Mouse (Mus musculus) neural tube, embryonic 10.5 days (tissue): ENCODE measurements around the gene Apom.

ENCODE experiments used
- DNase-seq: peaks from one replicate; pipeline ENCODE4 v3.0.0-alpha.2; 2017; ENCODE audit warnings: low spot score; ENCODE audit errors: extremely low spot score

The Apom gene

DNA sequence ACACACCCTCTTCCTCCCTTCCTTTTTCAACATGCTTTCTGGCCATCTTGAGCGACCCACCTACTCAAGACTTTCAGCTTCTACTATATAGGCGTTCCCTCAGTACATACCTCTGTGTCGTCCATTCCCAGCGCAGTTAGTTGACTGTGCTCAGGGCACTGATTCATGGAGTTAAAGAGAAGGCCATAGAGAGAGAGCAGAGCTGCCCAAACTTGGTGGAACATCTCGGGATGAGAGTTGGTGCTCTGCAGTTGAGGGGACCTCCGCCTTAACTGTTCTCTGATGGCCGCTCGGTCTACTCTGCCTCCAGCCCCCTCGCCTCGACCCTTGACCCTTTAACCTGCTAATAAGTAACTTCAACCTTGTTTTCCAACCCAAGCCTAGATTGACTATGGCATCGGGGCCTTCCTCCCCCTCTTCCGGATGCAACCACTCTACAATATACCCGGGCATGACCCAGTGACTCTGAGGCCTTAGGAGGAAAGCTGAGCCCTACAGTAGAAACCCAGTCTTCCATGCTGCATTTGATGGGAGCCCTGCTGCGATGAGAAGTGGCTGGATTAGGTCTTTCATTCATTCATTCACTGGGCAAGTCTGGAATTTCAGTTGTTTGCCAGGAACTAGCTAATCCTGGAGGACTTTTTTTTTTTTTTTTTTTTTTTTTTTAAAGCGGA lies at the start of gene Apom:
TSS of gene Apom (minus strand) at position 551 of the 674 bp plus-strand sequence.
- no peak for DNase-seq

DNA sequence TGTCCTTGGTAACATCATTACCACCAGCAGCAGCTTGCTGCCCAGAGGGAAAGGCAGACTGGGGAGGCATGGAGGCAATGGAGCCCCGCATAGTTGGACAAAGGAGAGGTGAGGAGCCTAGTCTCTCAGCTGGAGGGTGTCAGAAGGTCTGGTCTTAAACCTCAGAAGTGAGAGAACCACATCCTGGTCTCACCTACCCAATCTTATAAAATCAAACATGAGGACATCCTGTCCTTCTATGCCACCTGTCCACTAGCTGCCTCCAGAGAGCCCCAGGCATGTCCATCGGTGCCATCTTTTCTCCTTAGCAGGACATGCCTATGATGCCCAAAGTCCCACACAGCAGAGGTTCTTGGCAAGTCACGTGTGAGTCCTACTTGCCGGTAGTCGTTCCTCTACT lies 48.2 kb upstream of the Apom start:
- no peak for DNase-seq

DNA sequence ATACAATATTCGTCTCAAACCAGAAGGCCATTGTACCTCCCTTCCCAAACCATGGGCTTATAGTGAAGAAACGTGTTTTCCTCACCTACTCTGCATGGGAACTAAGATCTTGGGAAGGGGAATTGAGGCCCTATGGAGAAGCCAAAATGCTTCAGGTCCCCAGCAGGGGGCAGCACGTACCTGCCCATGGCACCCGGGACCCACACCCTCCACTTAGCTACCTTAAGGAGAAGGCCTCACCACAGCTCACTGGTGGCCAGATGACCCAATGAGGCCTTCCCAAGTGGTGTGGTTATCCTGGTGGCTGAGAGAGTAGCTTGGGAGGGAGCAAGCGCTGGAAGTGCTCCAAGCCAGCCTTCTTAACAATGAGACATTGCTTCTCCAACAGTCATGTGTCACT lies 46.7 kb upstream of the Apom start:
- DNase-seq, result peak; percentile 73

DNA sequence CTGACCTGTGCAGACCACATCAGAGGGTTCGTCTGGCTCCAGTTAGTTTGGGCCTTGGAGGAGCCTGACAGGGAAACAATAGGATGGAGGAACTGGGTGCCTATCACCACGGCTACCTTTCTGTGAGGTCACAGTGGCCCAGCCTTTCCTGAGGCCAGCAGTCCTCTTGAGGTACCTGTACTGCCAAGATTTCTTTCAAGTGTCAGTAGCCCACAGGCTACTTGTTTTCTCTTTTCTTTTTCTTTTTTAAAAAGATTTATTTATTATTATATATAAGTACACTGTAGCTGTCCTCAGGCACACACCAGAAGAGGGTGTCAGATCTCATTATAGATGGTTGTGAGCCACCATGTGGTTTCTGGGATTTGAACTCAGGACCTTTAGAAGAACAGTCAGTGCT lies 44.1 kb upstream of the Apom start, which contains the start of gene Aif1:
TSS of gene Aif1 (minus strand) at position 101 of the 400 bp plus-strand sequence.
- no peak for DNase-seq

DNA sequence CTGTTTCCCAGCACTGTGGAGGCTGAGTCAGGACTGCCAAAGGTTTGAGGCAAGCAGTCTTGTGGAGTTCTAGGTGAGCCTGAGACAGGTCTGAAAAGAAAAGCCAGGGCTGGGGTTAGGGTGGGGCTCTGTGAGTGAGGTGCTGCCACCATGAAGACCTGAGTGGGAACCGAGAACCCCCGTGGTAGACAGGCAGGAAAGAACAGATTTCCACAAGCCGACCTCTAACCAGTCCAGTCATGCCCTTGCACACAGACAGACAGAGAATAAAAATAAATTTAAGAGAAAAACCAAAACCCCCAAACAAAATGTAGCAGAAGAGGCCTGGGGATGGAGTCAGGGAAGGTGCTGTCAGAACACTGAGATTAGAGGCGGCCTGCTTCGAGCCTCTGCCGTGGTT lies 43.5 kb upstream of the Apom start:
- DNase-seq, result no peak

DNA sequence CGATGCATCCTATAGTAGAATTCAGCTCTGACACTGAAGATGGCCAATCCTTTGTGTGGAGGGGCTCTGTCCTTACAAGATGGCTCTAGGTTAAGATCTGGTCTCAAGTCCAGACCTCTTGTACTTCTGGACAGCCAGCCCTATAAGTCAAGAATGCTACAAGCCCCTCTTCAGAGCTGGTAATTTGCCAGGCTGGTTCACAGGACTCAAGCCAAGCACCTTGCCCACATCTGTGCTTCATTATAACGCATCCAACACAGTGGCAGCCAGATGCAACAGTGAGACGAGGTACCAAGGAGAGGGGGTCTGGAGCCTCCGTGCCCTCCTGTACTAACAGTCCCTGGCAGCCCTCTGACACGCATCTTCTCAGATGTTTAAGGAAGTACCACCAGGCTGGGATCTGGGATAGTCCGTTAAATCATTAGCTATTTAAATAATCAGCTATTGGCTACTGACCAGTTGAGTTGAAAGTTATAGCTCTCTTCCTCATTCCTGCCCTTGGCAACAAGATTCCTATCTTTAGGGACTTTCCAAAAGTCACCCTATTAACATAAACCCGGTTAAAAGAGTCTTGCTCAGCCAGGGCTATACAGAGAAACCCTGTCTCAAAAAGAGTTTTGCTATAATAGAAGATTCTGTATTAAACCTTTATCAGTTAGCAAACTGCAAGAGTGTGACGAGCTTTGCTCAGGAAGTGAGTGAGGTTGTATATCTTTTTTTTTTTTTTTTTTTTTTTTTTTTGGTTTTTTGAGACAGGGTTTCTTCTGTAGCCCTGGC lies 42.5 kb upstream of the Apom start:
- DNase-seq, result no peak

DNA sequence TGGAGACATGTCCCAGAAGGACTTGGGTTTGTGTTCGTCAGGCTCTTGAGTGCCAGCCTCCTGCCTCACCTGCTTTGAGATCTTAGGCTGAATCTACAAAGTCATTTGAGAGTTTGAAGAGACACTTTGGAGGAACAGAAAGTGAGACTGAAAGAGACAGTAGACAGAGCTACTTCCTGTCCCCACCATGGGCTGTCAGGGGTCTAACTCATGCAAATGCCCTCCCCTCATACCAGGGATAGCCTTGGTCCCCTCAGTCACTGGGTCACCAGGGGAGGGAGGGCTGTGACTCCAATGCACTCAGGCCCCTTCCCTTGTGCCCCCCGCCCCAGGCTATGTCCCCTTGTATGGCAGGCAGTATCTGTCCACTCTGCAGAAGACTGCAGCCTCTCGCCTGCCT lies 41.5 kb upstream of the Apom start:
- DNase-seq, result no peak

DNA sequence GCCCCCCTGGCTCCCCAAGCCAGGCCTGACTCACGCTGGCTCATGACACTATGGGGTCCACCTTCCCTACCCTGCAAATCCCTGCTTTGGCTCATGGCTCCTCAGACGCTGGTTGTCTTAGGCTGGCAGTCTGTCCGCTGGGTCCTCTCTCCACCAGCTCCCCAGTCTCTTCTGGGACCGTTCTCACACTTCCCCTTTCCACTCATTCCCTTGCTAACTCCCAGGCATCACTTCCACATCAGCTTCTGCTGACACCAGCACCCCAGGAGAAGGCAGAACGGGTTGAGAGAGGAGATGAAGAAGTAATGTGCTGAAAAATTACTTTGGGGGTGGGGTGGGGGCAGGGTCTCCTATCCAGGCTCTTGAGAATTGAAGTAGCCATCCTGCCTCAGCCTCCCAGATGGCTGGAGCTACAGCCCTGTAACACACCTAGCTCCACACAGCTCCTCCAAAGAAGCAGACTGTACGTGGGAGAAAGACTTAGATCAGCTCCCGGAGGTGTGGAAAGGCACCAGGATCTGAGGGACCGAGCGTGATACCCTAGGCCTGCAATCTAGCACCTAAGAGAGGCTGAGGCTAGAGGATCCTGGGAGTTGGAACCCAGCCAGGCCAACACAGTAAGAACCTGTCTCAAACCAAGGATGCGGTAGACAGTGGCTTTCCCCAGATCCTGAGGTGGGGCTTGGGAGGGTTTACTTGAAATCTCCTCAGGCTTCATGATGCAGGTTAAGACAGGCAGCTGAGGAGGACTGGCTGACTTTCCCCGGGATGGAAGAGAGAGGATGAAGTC lies 40.8 kb upstream of the Apom start:
- no peak for DNase-seq

DNA sequence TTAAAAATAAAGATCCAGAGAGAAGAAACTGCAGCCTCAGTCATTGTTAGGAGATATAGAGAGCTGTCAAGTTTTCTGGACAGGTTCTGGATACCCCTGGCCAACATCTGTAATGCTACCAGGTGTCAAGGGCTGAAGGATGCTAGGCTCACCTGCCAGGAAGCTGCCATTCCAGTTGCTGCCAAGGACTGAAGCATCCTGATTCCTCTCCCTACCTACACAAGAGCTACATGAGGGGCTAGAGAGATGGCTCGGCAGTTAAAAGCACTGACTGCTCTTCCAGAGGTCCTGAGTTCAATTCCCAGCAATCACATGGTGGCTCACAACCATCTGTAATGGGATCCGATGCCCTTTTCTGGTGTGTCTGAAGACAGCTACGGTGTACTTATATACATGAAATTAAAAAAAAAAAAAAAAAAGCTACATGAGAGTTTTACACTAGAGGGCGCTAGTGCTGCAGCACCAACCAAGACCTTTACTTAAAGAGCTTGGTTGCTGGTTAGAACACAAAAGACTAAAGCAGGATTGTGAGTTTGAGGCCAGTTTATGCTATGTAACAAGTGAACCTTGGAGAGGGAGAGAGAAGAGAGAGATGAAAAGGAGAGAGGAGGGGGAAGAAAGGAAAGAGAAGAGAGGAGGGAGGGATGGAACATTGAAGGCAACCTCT lies 36.8 kb upstream of the Apom start:
- no peak for DNase-seq

DNA sequence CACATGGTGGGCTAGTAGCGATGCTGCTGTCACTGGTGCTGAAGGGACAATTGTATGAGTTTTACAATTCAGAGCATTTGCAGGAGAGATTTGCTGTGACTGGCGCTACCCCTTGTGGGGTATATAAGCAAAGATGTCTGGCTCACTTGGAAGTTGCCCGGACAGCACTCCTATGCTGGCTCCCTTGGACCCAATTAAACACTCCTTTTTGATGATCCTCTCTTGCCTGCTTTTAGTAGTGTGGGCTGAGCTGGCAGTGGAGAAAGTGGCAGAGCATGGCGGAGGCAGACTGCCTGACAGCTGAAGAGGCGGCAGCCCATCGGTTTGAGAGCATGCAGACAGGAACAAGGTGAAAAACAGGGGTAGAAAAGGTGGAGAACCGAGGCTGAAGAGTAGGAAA lies 35.9 kb upstream of the Apom start:
- no peak for DNase-seq

DNA sequence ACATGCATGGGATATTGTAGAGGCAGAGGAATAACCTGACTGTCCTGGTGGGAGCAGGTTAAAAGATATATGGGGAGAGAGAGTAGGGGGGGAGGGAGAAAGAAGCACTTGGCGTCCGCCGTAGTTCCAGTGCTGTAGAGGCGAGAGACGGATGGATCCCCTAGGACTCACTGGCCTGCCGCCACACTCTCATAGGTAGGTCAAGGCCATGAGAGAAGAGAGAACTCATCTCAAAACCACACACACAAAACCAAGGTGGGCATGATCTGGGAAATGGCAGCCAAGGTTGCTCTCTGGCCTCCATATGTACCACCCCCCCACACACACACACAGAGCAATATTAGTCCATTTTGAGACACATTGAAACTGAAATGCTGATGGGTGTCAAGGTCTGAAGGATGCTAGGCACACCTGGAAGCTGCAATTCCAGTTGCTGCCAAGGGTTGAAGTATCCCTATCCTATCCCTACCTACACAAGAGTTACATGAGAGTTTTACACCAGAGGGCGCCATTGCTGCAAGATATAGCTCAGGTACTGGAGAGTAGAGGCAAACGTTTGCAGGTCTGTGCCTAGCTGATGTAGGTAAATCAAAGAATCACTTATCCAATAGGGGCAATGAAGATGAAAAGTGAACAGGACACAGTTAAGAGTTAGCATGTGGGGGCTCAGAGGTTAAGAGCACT lies 34.6 kb upstream of the Apom start:
- DNase-seq, result no peak

DNA sequence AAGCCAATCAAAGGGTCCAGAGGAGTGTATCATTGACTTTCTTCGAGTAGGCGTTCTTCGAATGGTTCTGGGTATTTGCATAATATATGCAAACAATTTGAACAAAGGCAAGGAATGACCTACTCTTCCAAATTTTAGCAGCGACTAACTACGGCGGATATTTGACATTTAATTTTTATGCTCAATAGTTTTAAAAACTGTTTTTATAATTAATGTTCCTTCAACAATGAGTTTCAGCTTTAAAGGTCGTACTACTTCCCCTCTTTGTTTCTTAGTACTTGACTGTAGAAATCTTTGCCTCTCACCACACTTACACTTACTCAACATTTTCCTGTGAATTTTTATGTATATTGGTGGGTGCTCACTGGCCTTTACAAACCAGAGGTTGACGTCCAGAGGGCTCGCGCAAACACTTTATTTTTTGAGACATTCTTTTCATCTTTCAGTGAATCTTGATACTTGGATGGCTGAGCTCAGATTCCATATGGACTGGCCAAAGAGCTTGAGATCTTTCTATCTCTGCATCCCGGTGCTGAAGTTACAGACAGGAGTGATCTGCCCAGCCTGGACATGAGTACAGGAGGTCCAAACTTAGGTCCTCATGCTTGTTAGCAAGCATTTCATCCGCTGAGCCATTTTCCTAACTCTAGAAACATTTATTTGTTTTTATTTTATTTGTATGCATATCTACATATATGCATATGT lies 33.8 kb upstream of the Apom start:
- no peak for DNase-seq

DNA sequence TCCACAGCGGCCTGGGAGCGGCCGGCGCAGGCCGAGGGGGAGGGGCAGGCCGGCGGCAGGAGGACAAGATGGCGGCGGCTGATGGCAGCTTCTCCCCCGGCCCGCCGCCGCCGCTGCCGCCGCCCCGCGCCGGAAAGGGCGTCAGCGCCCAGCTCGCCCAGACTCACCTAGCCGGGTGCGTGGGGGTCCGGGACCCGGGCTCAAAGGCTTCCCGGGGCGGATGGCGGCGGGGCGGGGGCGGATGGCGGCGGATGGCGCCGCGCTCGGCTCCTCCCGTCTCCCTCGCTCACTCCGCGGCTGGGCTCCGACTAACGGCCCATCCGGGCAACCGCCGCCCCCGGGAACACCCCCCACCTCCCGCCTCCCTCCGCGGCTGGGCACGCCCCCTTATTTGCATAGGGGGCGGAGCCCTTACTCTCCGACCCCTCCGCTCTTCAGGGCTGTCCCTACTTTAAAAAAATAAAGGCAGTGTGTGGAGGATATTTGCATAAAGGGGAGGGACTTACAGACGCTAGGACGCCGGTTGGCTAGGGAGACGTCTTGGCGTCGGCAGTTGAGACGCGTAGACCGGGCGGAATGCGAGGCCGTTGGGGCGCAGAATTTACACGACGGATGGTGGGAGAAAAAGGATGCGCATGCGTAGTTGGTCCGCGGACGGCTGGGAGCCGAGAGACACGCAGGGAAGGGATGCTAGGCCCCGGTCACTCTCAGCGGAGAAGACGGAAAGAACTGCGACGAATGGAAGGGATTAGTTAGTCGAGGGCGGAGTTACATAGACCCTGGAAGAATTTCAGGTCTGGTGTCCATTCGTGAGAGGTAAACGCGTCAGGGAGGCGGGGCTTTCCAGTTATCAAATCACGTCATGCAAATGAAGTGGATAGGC lies 33.0 kb upstream of the Apom start, which contains the start of gene Prrc2a:
TSS of gene Prrc2a (minus strand) at position 330 of the 883 bp plus-strand sequence.
- DNase-seq, result peak; percentile 97

DNA sequence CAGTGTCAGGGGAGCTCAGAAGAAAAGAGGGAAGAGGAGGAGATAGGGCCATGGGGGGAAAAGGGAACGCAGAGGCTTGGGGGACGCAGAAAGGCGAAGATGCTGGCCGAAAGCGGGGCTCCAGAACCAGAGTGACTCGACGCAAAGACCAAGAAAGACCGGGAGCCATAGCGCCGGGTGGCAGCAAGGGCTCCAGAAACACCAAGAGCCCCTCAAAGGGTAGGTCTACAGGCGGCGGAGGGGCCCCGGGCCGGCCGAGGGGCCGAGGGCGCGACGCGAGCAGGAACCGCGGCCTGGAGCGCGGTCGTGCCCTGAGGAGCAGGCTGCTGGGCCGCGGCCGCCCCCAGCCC lies 32.3 kb upstream of the Apom start:
- DNase-seq, result no peak

DNA sequence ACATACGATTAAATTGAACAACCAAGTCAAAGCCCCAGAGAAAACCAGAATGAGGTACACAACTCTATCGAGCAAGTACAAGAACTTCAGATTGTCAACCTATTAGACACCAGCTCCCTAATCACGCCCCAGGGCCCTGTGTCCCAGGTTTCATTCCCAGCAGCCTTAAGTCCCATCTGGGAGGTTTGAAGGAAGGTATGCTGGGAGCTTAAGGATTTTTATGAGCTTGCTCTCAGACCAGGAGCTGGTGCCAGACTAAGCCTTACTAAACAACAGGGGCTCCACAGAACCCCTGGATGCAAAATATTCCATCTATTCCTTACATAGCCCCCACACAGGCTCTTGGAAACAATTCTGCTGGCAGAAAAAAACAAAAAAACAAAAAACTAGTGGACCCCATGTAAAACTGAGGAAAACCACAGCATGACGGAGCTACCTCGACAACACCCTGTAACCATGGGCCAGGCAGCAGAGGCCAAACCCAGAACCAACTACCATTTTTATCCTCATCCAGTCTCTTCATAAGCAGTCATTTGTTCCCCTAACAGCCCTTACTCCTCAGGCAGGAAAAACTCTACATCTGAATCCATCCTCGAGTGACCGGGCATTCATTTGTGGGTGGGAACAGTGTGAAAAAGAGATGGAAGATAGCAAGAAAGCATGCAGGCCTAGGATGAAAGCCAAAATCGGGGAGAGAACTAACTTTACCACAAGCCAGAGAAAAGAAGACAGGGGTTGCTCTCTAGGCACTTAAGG lies 31.7 kb upstream of the Apom start:
- DNase-seq, result no peak

DNA sequence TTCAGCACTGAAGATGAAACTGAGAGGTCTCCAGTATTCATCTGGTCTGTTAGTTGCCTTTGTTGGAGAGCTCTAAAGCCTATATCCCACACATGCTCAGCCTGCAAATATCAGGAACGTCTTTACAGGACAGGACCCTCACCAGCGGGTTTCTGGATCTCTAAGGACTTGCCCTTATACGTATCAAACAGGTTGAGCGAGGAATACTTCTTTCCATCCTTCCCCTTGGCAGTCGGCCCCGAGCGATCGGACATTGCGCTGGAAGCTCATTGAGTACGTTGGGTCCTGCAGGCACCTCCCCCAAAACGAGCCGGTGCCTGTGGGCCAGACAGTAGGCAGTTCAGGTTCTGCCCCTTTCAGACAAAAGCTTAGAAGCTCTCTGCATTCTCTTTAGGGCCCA lies 30.9 kb upstream of the Apom start:
- DNase-seq, result no peak

DNA sequence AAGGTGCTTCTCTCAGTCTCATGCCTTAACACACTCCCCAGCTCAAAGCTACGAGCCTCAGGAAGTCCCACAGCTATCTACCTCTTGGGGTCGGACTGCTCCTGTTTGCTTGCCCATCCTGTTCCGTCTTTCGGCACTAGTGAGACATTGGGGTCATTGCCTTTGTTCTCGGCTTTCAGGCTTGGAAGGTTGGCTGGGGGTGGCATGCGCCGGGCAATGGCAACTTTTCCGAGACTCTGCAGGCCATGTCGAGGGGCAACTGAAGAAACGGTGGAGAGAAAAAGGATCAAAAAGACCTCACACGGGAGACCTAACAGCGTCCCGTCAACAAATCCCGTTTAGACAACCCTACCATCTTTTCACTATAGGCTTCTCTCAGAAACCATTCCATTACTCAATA lies 30.3 kb upstream of the Apom start:
- DNase-seq, result no peak

DNA sequence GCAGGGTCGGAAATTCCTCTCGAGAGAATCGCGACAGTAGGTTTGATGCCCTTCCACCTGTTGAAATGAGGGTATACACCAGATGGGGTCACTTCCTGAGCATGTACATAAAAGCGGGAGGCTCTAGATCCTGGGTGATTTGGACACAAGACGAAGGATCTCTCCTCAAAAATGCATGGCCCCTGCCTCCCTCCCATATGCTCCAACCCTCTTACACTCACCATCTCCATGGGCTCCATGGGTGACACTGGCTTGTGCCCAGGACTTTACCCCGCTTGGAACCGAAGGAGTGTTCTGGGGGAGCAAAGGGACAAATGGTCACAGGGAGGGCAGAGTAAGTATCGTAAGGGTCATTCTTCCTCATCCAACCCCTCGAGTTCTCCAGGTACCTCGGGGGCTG lies 29.6 kb upstream of the Apom start:
- no peak for DNase-seq

DNA sequence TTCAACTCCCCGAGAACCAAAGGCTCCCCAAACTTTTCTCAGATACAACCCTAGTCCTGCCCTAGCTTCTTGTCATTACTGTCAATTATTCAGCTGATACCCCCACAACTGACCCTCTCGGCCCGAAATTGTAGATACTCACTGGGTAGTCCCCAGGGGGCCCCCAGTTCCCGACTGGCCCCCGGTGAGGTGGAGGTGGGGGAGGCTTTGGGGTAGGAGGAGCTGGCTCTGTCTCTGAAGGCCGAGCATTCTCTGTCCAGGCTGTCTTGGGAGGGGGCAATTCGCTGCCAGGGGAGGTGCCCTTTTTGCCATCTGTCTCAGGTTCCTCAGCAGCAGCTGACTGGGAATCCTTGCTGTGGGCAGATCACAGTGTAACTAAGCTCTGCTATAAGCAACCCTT lies 27.8 kb upstream of the Apom start:
- DNase-seq, result no peak
